Mouse (Mus musculus) CH12.LX (cell line): ENCODE results near the gene Eci1. TPM values are rescaled to one million over a fixed set of nuclear protein-coding genes. Genes with fewer than 3 reads are reported as not detected.

ENCODE experiments used
- DNase-seq: peaks from one replicate; pipeline ENCODE4 v3.0.0-alpha.2; 2013; ENCODE audit errors: extremely low read depth
- H3K27ac ChIP-seq: 2 replicates; pipeline ENCODE4 v1.5.1; 2012; ENCODE audit warnings: low read depth, mild to moderate bottlenecking, control low read depth, moderate library complexity; ENCODE audit not compliant: insufficient read depth
- H3K27me3 ChIP-seq: replicated peaks from 2 replicates; pipeline ENCODE3; 2012; ENCODE audit warnings: inconsistent platforms
- H3K36me3 ChIP-seq, 2 experiments: replicated peaks in 1 of 2; 2 replicates each; pipeline versions ENCODE3 to v1.6.1; 2012; ENCODE audit warnings: inconsistent platforms in 1 of 2, low read length in 1 of 2, mild to moderate bottlenecking in 1 of 2, mixed read lengths in 1 of 2, moderate library complexity in 1 of 2; ENCODE audit not compliant: control insufficient read depth in 1 of 2, insufficient read depth in 1 of 2
- H3K4me1 ChIP-seq, 2 experiments: 2 replicates each; pipeline ENCODE4 v1.6.1; 2012; ENCODE audit warnings: inconsistent platforms in 1 of 2, moderate library complexity in 1 of 2; ENCODE audit not compliant: insufficient read depth in 2 of 2, control insufficient read depth in 1 of 2
- H3K4me2 ChIP-seq: 2 replicates; pipeline ENCODE4 v1.6.1; 2012; ENCODE audit warnings: low read depth, mild to moderate bottlenecking, control low read depth; ENCODE audit not compliant: poor library complexity, insufficient read depth, severe bottlenecking
- H3K4me3 ChIP-seq, 3 experiments: fragments of 150-350 bp in 1 of 3; sonication (generic) in 1 of 3; replicated peaks in 1 of 3; 2 replicates each; pipeline versions ENCODE3 to v1.5.1; 2011 to 2012; ENCODE audit warnings: low read depth in 2 of 3, low read length in 2 of 3, mild to moderate bottlenecking in 2 of 3, moderate library complexity in 2 of 3, control low read depth in 1 of 3, improper control_type of control experiment in 1 of 3, inconsistent platforms in 1 of 3, mixed read lengths in 1 of 3; ENCODE audit not compliant: poor library complexity in 1 of 3
- H3K79me2 ChIP-seq: replicated peaks from 2 replicates; pipeline ENCODE4 v1.6.1; 2012; ENCODE audit warnings: mild to moderate bottlenecking, moderate library complexity; ENCODE audit not compliant: control insufficient read depth, poor library complexity, insufficient read depth, severe bottlenecking; ENCODE audit errors: extremely low read depth
- H3K9ac ChIP-seq: 2 replicates; pipeline ENCODE4 v1.6.1; 2012; ENCODE audit warnings: low read depth, mild to moderate bottlenecking, control low read depth, moderate library complexity; ENCODE audit not compliant: insufficient read depth
- H3K9me3 ChIP-seq: replicated peaks from 2 replicates; pipeline ENCODE3; 2012; ENCODE audit warnings: low read length, inconsistent platforms, mixed read lengths
- BHLHE40 ChIP-seq: IDR thresholded peaks from 2 replicates; pipeline ENCODE4 v1.6.1; 2011; ENCODE audit warnings: mild to moderate bottlenecking, low read depth, low read length, improper control_type of control experiment
- CHD1 ChIP-seq: IDR thresholded peaks from 2 replicates; pipeline ENCODE4 v1.6.1; 2012; ENCODE audit warnings: low read depth, low read length, improper control_type of control experiment, inconsistent platforms
- CHD2 ChIP-seq: IDR thresholded peaks from 2 replicates; pipeline ENCODE4 v1.6.1; 2011; ENCODE audit warnings: low read length, improper control_type of control experiment
- CTCF ChIP-seq, 2 experiments: IDR thresholded peaks in 1 of 2; conservative IDR thresholded peaks in 1 of 2; 2 replicates each; pipeline ENCODE4 v1.5.1; 2011 to 2012; ENCODE audit warnings: low read depth in 2 of 2, low read length in 2 of 2, improper control_type of control experiment in 1 of 2, inconsistent platforms in 1 of 2, mild to moderate bottlenecking in 1 of 2, moderate library complexity in 1 of 2
- E2F4 ChIP-seq: IDR thresholded peaks from 2 replicates; pipeline ENCODE4 v1.6.1; 2011; ENCODE audit warnings: low read depth, low read length, improper control_type of control experiment; ENCODE audit not compliant: insufficient replicate concordance
- ELF1 ChIP-seq: IDR thresholded peaks from 2 replicates; pipeline ENCODE4 v1.6.1; 2014; ENCODE audit warnings: low read depth, mild to moderate bottlenecking, inconsistent platforms, low read length, improper control_type of control experiment
- EP300 ChIP-seq: IDR thresholded peaks from 2 replicates; pipeline ENCODE4 v1.6.1; 2011; ENCODE audit warnings: low read length, improper control_type of control experiment
- GABPA ChIP-seq: IDR thresholded peaks from 2 replicates; pipeline ENCODE4 v1.6.1; 2012; ENCODE audit warnings: low read depth, low read length, improper control_type of control experiment, inconsistent platforms; ENCODE audit not compliant: insufficient replicate concordance
- IRF4 ChIP-seq: IDR thresholded peaks from 2 replicates; pipeline ENCODE4 v1.6.1; 2014; ENCODE audit warnings: low read depth, mild to moderate bottlenecking, inconsistent platforms, low read length, improper control_type of control experiment
- JUND ChIP-seq: conservative IDR thresholded peaks from 2 replicates; pipeline ENCODE4 v1.6.1; 2011; ENCODE audit warnings: low read depth, low read length, improper control_type of control experiment
- KAT2A ChIP-seq: IDR thresholded peaks from 2 replicates; pipeline ENCODE4 v1.6.1; 2012; ENCODE audit warnings: low read length, improper control_type of control experiment, inconsistent platforms; ENCODE audit not compliant: insufficient replicate concordance
- MAZ ChIP-seq: IDR thresholded peaks from 2 replicates; pipeline ENCODE4 v1.6.1; 2012; ENCODE audit warnings: low read depth, mild to moderate bottlenecking, inconsistent platforms, low read length, improper control_type of control experiment, moderate library complexity
- MEF2A ChIP-seq: IDR thresholded peaks from 2 replicates; pipeline ENCODE4 v1.6.1; 2014; ENCODE audit warnings: low read depth, mild to moderate bottlenecking, inconsistent platforms, low read length, improper control_type of control experiment, borderline replicate concordance
- MXI1 ChIP-seq: IDR thresholded peaks from 2 replicates; pipeline ENCODE4 v1.6.1; 2011; ENCODE audit warnings: mild to moderate bottlenecking, low read depth, low read length, improper control_type of control experiment
- NELFE ChIP-seq: IDR thresholded peaks from 2 replicates; pipeline ENCODE4 v1.6.1; 2011; ENCODE audit warnings: low read depth, low read length, improper control_type of control experiment
- RCOR1 ChIP-seq: conservative IDR thresholded peaks from 2 replicates; pipeline ENCODE4 v1.6.1; 2012; ENCODE audit warnings: low read depth, mild to moderate bottlenecking, inconsistent platforms, low read length, improper control_type of control experiment
- SIN3A ChIP-seq: IDR thresholded peaks from 2 replicates; pipeline ENCODE4 v1.6.1; 2012; ENCODE audit warnings: low read length, improper control_type of control experiment, inconsistent platforms
- SMC3 ChIP-seq: IDR thresholded peaks from 2 replicates; pipeline ENCODE4 v1.6.1; 2011; ENCODE audit warnings: low read depth, low read length, improper control_type of control experiment
- UBTF ChIP-seq: IDR thresholded peaks from 2 replicates; pipeline ENCODE4 v1.6.1; 2012; ENCODE audit warnings: low read depth, mild to moderate bottlenecking, inconsistent platforms, low read length, improper control_type of control experiment, moderate library complexity
- USF1 ChIP-seq: IDR thresholded peaks from 2 replicates; pipeline ENCODE4 v1.6.1; 2014; ENCODE audit warnings: low read depth, mild to moderate bottlenecking, inconsistent platforms, low read length, improper control_type of control experiment
- USF2 ChIP-seq: conservative IDR thresholded peaks from 2 replicates; pipeline ENCODE4 v1.6.1; 2011; ENCODE audit warnings: low read depth, low read length, improper control_type of control experiment
- ZC3H11A ChIP-seq: IDR thresholded peaks from 2 replicates; pipeline ENCODE4 v1.6.1; 2012; ENCODE audit warnings: low read depth, mild to moderate bottlenecking, inconsistent platforms, low read length, improper control_type of control experiment
- ZNF384 ChIP-seq: IDR thresholded peaks from 2 replicates; pipeline ENCODE4 v1.6.1; 2012; ENCODE audit warnings: low read depth, low read length, improper control_type of control experiment, inconsistent platforms
- dilution Hi-C: fragments of 300-500 bp; cut with MboI; formaldehyde crosslinking; loops from 2 replicates; pipeline ENCODE4 v1.14.3; 2020; ENCODE audit warnings: low sequenced_read_pairs; ENCODE audit not compliant: extremely low pct_unique_long_range_greater_than_20kb, extremely low pct_ligation_motif_present
- in situ Hi-C: fragments of 300-500 bp; cut with MboI; formaldehyde crosslinking; loops from 3 replicates; pipeline ENCODE4 v1.14.3; 2019; ENCODE audit warnings: low sequenced_read_pairs, low pct_ligation_motif_present, low pct_unique_long_range_greater_than_20kb, mixed read lengths
- polyA plus RNA-seq: library from polyadenylated mRNA; unstranded; fragments of >175 nt; gene quantifications from 2 replicates; pipeline ENCODE4 v1.2.1, GENCODE M21; 2012; ENCODE audit warnings: low read depth; ENCODE audit not compliant: insufficient read length
- total RNA-seq, 2 experiments: library from RNA; depleted of rRNA; stranded (reverse); fragments of 300-350 nt in 1 of 2; fragments of >200 nt in 1 of 2; gene quantifications; 2 replicates each; pipeline ENCODE4 v1.2.3; 2012 to 2014

Eci1 gene
- total and polyA plus RNA-seq, 3 experiments: 70.1 to 122 (median 94.7) TPM

DNA sequence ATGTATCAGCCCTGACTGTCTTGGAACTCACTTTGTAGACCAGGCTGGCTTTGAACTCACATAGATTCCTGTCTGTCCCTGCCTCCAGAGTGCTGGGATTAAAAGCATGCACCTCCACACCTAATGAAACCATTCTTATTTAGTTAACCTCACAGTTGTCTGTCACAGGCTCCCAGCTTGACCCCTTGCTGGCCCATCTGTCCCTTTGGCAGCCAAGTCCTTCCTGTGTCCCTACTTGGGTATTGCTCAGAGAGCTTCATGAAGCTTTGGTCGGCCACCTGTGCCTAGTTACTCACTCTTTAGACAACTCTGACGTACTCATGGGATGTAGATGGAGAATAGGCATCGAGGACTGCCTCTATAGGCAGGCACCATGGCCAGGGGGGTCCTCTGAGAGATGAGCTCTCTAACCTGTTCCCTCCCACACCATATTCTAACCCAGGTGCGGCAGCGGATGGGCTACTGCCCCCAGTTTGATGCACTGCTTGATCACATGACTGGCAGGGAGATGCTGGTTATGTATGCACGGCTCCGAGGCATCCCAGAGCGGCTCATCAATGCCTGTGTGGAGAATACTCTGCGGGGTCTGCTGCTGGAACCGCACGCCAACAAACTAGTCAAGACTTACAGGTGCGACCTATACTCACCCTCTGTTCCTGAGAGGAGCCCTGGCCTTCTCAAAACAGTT, 19.2 kb upstream of the Eci1 start:
- no peaks in the 10 kb centered on the region for H3K27me3 ChIP-seq
- no peak overlapping the region for H3K4me3 ChIP-seq
- no peak overlapping the region for H3K4me2 ChIP-seq
- no peak overlapping the region for H3K27ac ChIP-seq
- no peaks in the 10 kb centered on the region for H3K9me3 ChIP-seq
- peaks cover 58 to 90% of the 10 kb centered on the region in 2 experiments for H3K36me3 ChIP-seq
- no peak overlapping the region for H3K9ac ChIP-seq
- dilution Hi-C loops: no loop called here
- TF ChIP-seq GABPA: no peak
- no peak for TF ChIP-seq USF2
- no peak for TF ChIP-seq CHD1
- no peak for TF ChIP-seq IRF4
- no peak for TF ChIP-seq ELF1
- TF ChIP-seq RCOR1: no peak
- TF ChIP-seq, all 38 proteins: peak for 0
- no peaks in the 10 kb centered on the region for H3K4me1 ChIP-seq
- no peak for DNase-seq
- in situ Hi-C loops: no loop called here
- no peaks in the 10 kb centered on the region for H3K79me2 ChIP-seq

DNA sequence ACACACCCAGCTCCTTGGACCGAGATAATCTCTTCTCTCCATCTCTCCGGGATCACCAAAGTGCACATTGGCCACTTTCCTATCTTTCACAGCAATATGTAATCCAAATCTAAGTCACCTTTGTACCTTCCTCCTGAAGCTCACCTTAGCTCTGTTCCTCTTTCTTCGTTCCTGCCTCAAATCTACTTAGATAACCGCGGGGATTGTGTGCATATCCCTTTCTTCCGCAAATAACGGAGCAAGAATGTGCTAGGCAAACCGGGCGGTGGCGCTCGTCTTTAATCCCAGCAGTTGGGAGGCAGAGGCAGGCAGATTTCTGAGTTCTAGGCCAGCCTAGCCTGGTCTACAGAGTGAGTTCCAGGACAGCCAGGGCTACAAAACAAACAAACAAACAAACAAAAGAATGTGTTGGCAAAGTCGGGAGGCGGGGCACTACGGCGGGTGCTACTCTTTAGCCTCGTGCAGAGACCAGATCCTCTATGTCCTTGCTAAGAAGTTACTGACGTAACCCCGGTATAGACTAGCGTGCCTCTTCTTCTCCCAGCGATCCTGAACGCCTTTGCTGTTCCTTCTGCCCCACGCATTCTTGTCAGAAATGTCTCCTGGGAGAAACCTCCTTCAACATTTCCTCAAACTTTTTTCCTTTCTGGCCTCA, 12.8 kb upstream of the Eci1 start:
- Histone ChIP-seq H3K9me3 (no peaks in the 10 kb centered on the region), H3K9ac (peak overlapping the region; percentile 85), H3K79me2 (peaks cover 42% of the 10 kb centered on the region), H3K27ac (peak overlapping the region; percentile 78), H3K36me3 (peaks cover 40 to 64% of the 10 kb centered on the region in 2 experiments), H3K4me3 (peak overlapping the region; percentile 78 to 83 (median 80)), H3K27me3 (no peaks in the 10 kb centered on the region), H3K4me2 (peak overlapping the region; percentile 54), H3K4me1 (peaks cover 3 to 41% of the 10 kb centered on the region in 2 experiments; a peak in 2 of 4 replicates)
- dilution Hi-C loops: no loop called here
- no peak for TF ChIP-seq ZC3H11A
- TF ChIP-seq MAZ: no peak
- TF ChIP-seq CHD2: no peak
- TF ChIP-seq USF2: no peak
- TF ChIP-seq BHLHE40: no peak
- TF ChIP-seq IRF4: peak; percentile 36; the same call in 1 of the 2 replicates
- no peak for TF ChIP-seq NELFE
- no peak for TF ChIP-seq ELF1
- TF ChIP-seq ZNF384: no peak
- no peak for TF ChIP-seq JUND
- TF ChIP-seq KAT2A: no peak
- 0 out of 2 replicates have a peak, but pooled peaks have one; percentile 26 for TF ChIP-seq MEF2A
- no peak for TF ChIP-seq SIN3A
- TF ChIP-seq EP300: no peak
- no peak for TF ChIP-seq USF1
- TF ChIP-seq SMC3: 0 out of 2 replicates have a peak, but pooled peaks have one; percentile 17
- TF ChIP-seq CTCF (conservative IDR thresholded peaks at IDR 0.05 in 1 of 2, IDR thresholded peaks at IDR 0.05 in 1 of 2; ENCODE audit: low read depth in 2 of 2, low read length in 2 of 2): peak in 1 of 2 experiments; percentile 57; a peak in 2 of 4 replicates
- no peak for TF ChIP-seq E2F4
- TF ChIP-seq UBTF: no peak
- peak; percentile 8; the same call in 1 of the 2 replicates for TF ChIP-seq MXI1
- in situ Hi-C loops: no loop called here
- DNase-seq: peak; percentile 66
